Mouse (Mus musculus): ENCODE measurements around the gene Ostm1. TPM values are rescaled to one million over a fixed set of nuclear protein-coding genes. Genes with fewer than 3 reads are reported as not detected.

Ostm1 gene
- polyA plus RNA-seq, 1 experiment from 2014 or later: 13.0 TPM

GRCm38 (mm10) chr10:42606757-42607156, 23.1 kb downstream of the Ostm1 start:
- Histone ChIP-seq H3K4me2 (no peak overlapping the region), H3K9ac (no peak overlapping the region), H3K4me3 (no peak overlapping the region), H3K36me3 (no peaks in the 10 kb centered on the region), H3K9me3 (0 out of 2 replicates have a peak, but pooled peaks cover 6% of the 10 kb centered on the region), H3K27me3 (peaks cover 51% of the 10 kb centered on the region), H3K4me1 (no peaks in the 10 kb centered on the region), H3K27ac (no peak overlapping the region)
- 71% methylated on average over 4 of the region's 4 CpGs for WGBS
- ATAC-seq (ENCODE audit: insufficient number of reproducible peaks, low FRiP score, low TSS enrichment, low read depth): no peak

DNA sequence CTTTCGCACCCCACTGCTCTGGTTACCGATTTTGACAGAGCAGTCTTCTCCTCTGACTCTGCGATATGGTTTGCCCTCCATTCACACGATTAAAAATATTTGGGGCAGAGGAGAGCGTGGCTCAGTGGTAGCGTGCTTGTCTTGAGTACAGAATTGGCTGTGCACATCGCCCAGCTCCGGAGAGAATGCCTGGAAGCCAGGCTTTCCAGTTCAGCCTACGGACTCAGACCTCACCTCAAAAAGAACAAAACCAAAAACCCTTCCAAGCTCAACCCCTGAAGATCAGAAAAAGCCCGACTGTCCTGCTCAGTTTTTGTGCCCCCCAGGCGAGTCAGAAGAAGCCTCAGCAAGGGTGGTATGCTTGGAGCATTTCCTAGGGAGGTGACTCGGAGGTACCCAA, 29.5 kb downstream of the Ostm1 start:
- 8% methylated on average over 12 of the region's 12 CpGs for WGBS
- 0 out of 2 replicates have a peak, but pooled peaks cover 2% of the 10 kb centered on the region for H3K9me3 ChIP-seq
- no peaks in the 10 kb centered on the region for H3K36me3 ChIP-seq
- peaks cover 89% of the 10 kb centered on the region for H3K27me3 ChIP-seq
- no peak for ATAC-seq (ENCODE audit: insufficient number of reproducible peaks, low FRiP score, low TSS enrichment, low read depth)
- H3K27ac ChIP-seq: no peak overlapping the region
- no peak overlapping the region for H3K4me3 ChIP-seq
- no peak overlapping the region for H3K9ac ChIP-seq
- H3K4me1 ChIP-seq: peaks cover 16% of the 10 kb centered on the region
- H3K4me2 ChIP-seq: no peak overlapping the region

GRCm38 (mm10) chr10:42613639-42614381, 30.2 kb downstream of the Ostm1 start:
- H3K4me1 ChIP-seq: peaks cover 16% of the 10 kb centered on the region
- ATAC-seq (ENCODE audit: insufficient number of reproducible peaks, low FRiP score, low TSS enrichment, low read depth): 0 out of 2 replicates have a peak, but pooled peaks have one; percentile 14
- WGBS: 1% methylated on average over 40 of the region's 40 CpGs

GRCm38 (mm10) chr10:42614766-42615165, 31.1 kb downstream of the Ostm1 start:
- no peaks in the 10 kb centered on the region for H3K36me3 ChIP-seq
- no peaks in the 10 kb centered on the region for H3K9me3 ChIP-seq
- H3K27ac ChIP-seq: no peak overlapping the region
- H3K4me1 ChIP-seq: peaks cover 16% of the 10 kb centered on the region
- H3K27me3 ChIP-seq: peaks cover 90% of the 10 kb centered on the region
- no peak overlapping the region for H3K4me3 ChIP-seq
- no peak for ATAC-seq (ENCODE audit: insufficient number of reproducible peaks, low FRiP score, low TSS enrichment, low read depth)
- H3K4me2 ChIP-seq: no peak overlapping the region
- no peak overlapping the region for H3K9ac ChIP-seq
- WGBS: 9% methylated on average over 9 of the region's 9 CpGs

More at GRCm38 (mm10) chr10:42613639-42614381, 30.2 kb downstream of the Ostm1 start:
- H3K27me3 ChIP-seq: peaks cover 89% of the 10 kb centered on the region
- no peak overlapping the region for H3K27ac ChIP-seq
- no peak overlapping the region for H3K9ac ChIP-seq
- no peaks in the 10 kb centered on the region for H3K36me3 ChIP-seq
- no peaks in the 10 kb centered on the region for H3K9me3 ChIP-seq
- peak overlapping the region; percentile 38 for H3K4me3 ChIP-seq
- H3K4me2 ChIP-seq: peak overlapping the region; percentile 68

GRCm38 (mm10) chr10:42618291-42618690, 34.7 kb downstream of the Ostm1 start:
- H3K9me3 ChIP-seq: no peaks in the 10 kb centered on the region
- ATAC-seq (ENCODE audit: insufficient number of reproducible peaks, low FRiP score, low TSS enrichment, low read depth): no peak
- H3K27ac ChIP-seq: no peak overlapping the region
- no peak overlapping the region for H3K4me3 ChIP-seq
- H3K36me3 ChIP-seq: no peaks in the 10 kb centered on the region
- peaks cover 11% of the 10 kb centered on the region for H3K4me1 ChIP-seq
- WGBS: 32% methylated on average over 2 of the region's 2 CpGs
- H3K4me2 ChIP-seq: no peak overlapping the region
- H3K9ac ChIP-seq: no peak overlapping the region
- H3K27me3 ChIP-seq: peaks cover 71% of the 10 kb centered on the region

DNA sequence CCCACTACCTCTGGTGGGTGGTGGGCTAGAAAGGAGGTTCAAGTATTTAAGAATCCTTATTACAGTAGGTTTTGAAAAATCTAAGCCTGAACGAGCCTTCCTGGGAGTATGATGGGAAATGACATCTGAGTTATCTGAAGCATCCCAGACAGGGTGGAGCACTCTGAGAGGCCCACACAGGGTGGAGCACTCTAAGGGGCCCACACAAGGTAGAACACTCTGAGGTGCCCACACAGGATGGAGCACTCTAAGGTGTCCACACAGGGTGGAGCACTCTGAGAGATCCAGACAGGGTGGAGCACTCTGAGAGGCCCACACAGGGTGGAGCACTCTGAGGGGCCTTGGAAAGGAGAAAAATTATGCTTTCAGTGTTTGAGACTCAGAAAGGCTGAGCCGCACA, 42.3 kb downstream of the Ostm1 start:
- no peaks in the 10 kb centered on the region for H3K9me3 ChIP-seq
- ATAC-seq (ENCODE audit: insufficient number of reproducible peaks, low FRiP score, low TSS enrichment, low read depth): no peak
- H3K9ac ChIP-seq: no peak overlapping the region
- no peak overlapping the region for H3K4me2 ChIP-seq
- H3K36me3 ChIP-seq: no peaks in the 10 kb centered on the region
- H3K4me1 ChIP-seq: no peaks in the 10 kb centered on the region
- no peak overlapping the region for H3K27ac ChIP-seq
- 70% methylated on average over 2 of the region's 2 CpGs for WGBS
- H3K27me3 ChIP-seq: peaks cover 64% of the 10 kb centered on the region
- no peak overlapping the region for H3K4me3 ChIP-seq

- Histone ChIP-seq H3K36me3 (no peaks in the 10 kb centered on the region), H3K27ac (no peak overlapping the region), H3K4me3 (no peak overlapping the region), H3K9me3 (no peaks in the 10 kb centered on the region), H3K27me3 (peaks cover 97% of the 10 kb centered on the region), H3K4me1 (peaks cover 33% of the 10 kb centered on the region), H3K4me2 (no peak overlapping the region), H3K9ac (no peak overlapping the region)
- 5% methylated on average over 19 of the region's 19 CpGs for WGBS
- ATAC-seq (ENCODE audit: insufficient number of reproducible peaks, low FRiP score, low TSS enrichment, low read depth): no peak
Observed at GRCm38 (mm10) chr10:42630596-42631355, 47.2 kb downstream of the Ostm1 start.

- H3K9ac ChIP-seq: no peak overlapping the region
- peak overlapping the region; percentile 31 for H3K4me3 ChIP-seq
Observed at GRCm38 (mm10) chr10:42631754-42632452, 48.3 kb downstream of the Ostm1 start.

GRCm38 (mm10) chr10:42632453-42633360, 49.1 kb downstream of the Ostm1 start:
- Histone ChIP-seq H3K4me1 (peaks cover 43% of the 10 kb centered on the region), H3K9me3 (no peaks in the 10 kb centered on the region), H3K4me2 (peak overlapping the region; percentile 44), H3K27ac (no peak overlapping the region), H3K9ac (no peak overlapping the region), H3K27me3 (peaks cover 99% of the 10 kb centered on the region), H3K4me3 (peak overlapping the region; percentile 31), H3K36me3 (no peaks in the 10 kb centered on the region)
- ATAC-seq (ENCODE audit: insufficient number of reproducible peaks, low FRiP score, low TSS enrichment, low read depth): no peak
- 2% methylated on average over 39 of the region's 39 CpGs for WGBS

More at GRCm38 (mm10) chr10:42631754-42632452, 48.3 kb downstream of the Ostm1 start:
- H3K27me3 ChIP-seq: peaks cover 99% of the 10 kb centered on the region
- ATAC-seq (ENCODE audit: insufficient number of reproducible peaks, low FRiP score, low TSS enrichment, low read depth): no peak
- H3K4me2 ChIP-seq: peak overlapping the region; percentile 44
- H3K36me3 ChIP-seq: no peaks in the 10 kb centered on the region
- H3K4me1 ChIP-seq: peaks cover 40% of the 10 kb centered on the region
- 1% methylated on average over 41 of the region's 42 CpGs for whole genome bisulfite sequencing
- no peaks in the 10 kb centered on the region for H3K9me3 ChIP-seq
- H3K27ac ChIP-seq: no peak overlapping the region

DNA sequence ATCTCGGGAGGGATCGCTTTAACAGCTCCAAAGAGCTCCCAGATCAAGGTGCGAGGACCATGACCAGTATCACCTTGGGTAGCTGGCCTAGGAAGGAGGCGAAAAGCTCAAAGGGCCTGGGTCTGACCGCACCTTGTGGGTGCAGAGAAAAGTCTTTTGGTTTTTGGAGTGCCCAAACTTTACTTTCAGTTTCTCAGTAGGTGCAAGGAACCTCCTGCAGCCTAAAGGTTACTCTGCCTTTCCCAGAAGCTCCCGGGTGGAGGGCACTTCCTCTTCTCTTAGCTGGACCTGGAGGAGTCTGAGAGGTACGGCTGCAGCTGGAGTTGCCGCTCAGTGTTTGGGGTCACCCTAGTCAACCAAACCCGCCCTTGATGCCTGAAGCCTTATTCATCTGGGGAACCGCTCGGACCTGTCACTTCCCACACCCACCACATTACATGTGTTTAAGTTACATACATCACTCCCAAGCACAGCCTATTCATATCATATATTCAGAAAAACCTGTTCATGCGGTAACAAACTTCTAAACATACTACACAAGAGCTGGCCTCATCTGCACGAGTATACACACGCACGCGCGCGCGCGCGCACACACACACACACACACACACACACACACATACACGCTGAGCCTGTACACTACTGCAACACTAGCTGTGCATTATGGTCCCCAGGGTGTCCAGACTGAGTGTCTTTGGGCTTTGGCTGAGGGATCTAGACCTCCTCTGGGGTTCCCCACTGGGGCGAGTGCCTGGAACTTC, 49.9 kb downstream of the Ostm1 start:
- no peak overlapping the region for H3K27ac ChIP-seq
- no peak overlapping the region for H3K9ac ChIP-seq
- H3K9me3 ChIP-seq: no peaks in the 10 kb centered on the region
- peak overlapping the region; percentile 44 for H3K4me2 ChIP-seq
- peaks cover 97% of the 10 kb centered on the region for H3K27me3 ChIP-seq
- H3K36me3 ChIP-seq: no peaks in the 10 kb centered on the region
- WGBS: 5% methylated on average over 23 of the region's 23 CpGs
- peaks cover 43% of the 10 kb centered on the region for H3K4me1 ChIP-seq
- H3K4me3 ChIP-seq: peak overlapping the region; percentile 31
- no peak for ATAC-seq (ENCODE audit: insufficient number of reproducible peaks, low FRiP score, low TSS enrichment, low read depth)

Measured in limb, embryonic 15.5 days (tissue).